Mouse (Mus musculus) thymus, adult 2 months (tissue): Measurements from ENCODE around the gene Cdk14.

Source experiments
- CTCF ChIP-seq: fragments of 200-500 bp; IDR thresholded peaks from 2 replicates; pipeline ENCODE4 v1.5.1; 2012; ENCODE audit warnings: mild to moderate bottlenecking, control low read depth, low read length, moderate library complexity, borderline replicate concordance; ENCODE audit not compliant: control insufficient read depth, poor library complexity, insufficient read depth; ENCODE audit errors: extremely low read depth
- POLR2A ChIP-seq: fragments of 200-500 bp; IDR thresholded peaks from 2 replicates; pipeline ENCODE4 v1.6.1; 2012; ENCODE audit warnings: mild to moderate bottlenecking, low read length, control low read depth, moderate library complexity; ENCODE audit not compliant: control insufficient read depth, poor library complexity, insufficient read depth; ENCODE audit errors: extremely low read depth

DNA sequence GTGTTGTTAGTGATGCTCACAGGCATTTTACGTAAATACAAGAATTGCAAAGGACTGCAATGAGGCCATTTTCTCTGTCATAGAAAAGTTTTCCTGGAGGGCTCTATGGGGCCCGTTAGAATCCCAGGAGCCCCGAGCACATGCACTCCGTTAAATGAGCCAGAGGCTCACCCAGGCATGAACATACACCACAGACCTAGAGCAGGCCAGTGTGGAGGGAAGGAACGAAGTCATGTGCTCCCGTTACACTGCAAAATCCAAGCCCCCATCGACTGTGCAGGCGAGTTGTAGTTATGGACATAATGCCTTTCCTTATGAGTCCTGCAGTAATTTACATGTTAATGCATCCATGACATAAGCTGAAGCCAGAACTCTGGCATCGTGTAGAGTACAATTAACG is 244.1 kb downstream of the Cdk14 start:
- TF ChIP-seq CTCF, result no peak
- TF ChIP-seq POLR2A, result no peak
